Mouse (Mus musculus) hindbrain, embryonic 12.5 days (tissue): Measurements from ENCODE around the gene Rfc5. TPM values are rescaled to one million over a fixed set of nuclear protein-coding genes. Genes with fewer than 3 reads are reported as not detected.
"Not testable (repeated sequence)": the region's sequence is repeated elsewhere in the genome, so short reads cannot be mapped to it uniquely, and the experiment has no call there.

ENCODE experiments used
- ATAC-seq: fragments of 200-750 bp; cut with Nextera tagmentation; 2 replicates; pipeline ENCODE4 v1.8.0; 2017; ENCODE audit warnings: moderate TSS enrichment; ENCODE audit not compliant: low FRiP score
- H3K27ac ChIP-seq: fragments of 300-500 bp; sonication (generic); 2 replicates; pipeline ENCODE4 v1.5.1; 2016; ENCODE audit warnings: mild to moderate bottlenecking
- H3K27me3 ChIP-seq: fragments of 300-500 bp; sonication (generic); 2 replicates; pipeline ENCODE4 v1.6.1; 2016; ENCODE audit warnings: mild to moderate bottlenecking
- H3K36me3 ChIP-seq: fragments of 300-500 bp; sonication (generic); 2 replicates; pipeline ENCODE4 v1.6.1; 2016; ENCODE audit warnings: mild to moderate bottlenecking
- H3K4me1 ChIP-seq: fragments of 300-500 bp; sonication (generic); 2 replicates; pipeline ENCODE4 v1.6.1; 2016
- H3K4me2 ChIP-seq: fragments of 300-500 bp; sonication (generic); replicated peaks from 2 replicates; pipeline ENCODE4 v1.6.1; 2016; ENCODE audit warnings: mild to moderate bottlenecking
- H3K4me3 ChIP-seq: fragments of 300-500 bp; sonication (generic); 2 replicates; pipeline ENCODE4 v1.5.1; 2016; ENCODE audit warnings: mild to moderate bottlenecking
- H3K9ac ChIP-seq: fragments of 300-500 bp; sonication (generic); 2 replicates; pipeline ENCODE4 v1.6.1; 2016; ENCODE audit warnings: mild to moderate bottlenecking, moderate library complexity
- H3K9me3 ChIP-seq: fragments of 300-500 bp; sonication (generic); replicated peaks from 2 replicates; pipeline ENCODE4 v1.6.1; 2016; ENCODE audit warnings: mild to moderate bottlenecking
- WGBS: fragments of 180-500 bp; shearing (Covaris S2); methylation state at CpG from one replicate; pipeline ENCODE4 v1.1.7; 2016; 5-methylcytosine and 5-hydroxymethylcytosine counted together
- polyA plus RNA-seq: library from polyadenylated mRNA; unstranded; fragments of >200 nt; fragmentation: Nextera tagmentation; extraction: Ambion mirVana; gene quantifications from 2 replicates; pipeline ENCODE4 v1.2.1, GENCODE M21; 2016

Gene Rfc5
- polyA plus RNA-seq, 1 experiment from 2014 or later = 55.3 TPM

GRCm38 (mm10) chr5:117357478-117358247 lies 31.2 kb downstream of the Rfc5 start:
- Histone ChIP-seq H3K9me3 (no peaks in the 10 kb centered on the region), H3K4me1 (peaks cover 41% of the 10 kb centered on the region)
- WGBS = under 1% methylated on average over 38 of the region's 49 CpGs

GRCm38 (mm10) chr5:117357129-117357477 lies 31.7 kb downstream of the Rfc5 start, which contains the start of gene Wsb2:
TSS of gene Wsb2 (plus strand) at chr5:117357304.
- H3K4me3 ChIP-seq = peak within 1 kb of the TSS; percentile 91
- WGBS = 0% methylated on average over 4 of the region's 54 CpGs
- peak within 1 kb of the TSS; percentile 96 for H3K9ac ChIP-seq
- H3K36me3 ChIP-seq = no peaks in the 10 kb centered on the region
- ATAC-seq = peak; percentile 79
- H3K9me3 ChIP-seq = no peaks in the 10 kb centered on the region
- H3K27ac ChIP-seq = peak within 1 kb of the TSS; percentile 94
- H3K4me2 ChIP-seq = peak within 1 kb of the TSS; percentile 89
- H3K27me3 ChIP-seq = no peaks in the 10 kb centered on the region
- peaks cover 41% of the 10 kb centered on the region for H3K4me1 ChIP-seq

More at GRCm38 (mm10) chr5:117357478-117358247, 31.2 kb downstream of the Rfc5 start:
- Histone ChIP-seq H3K9ac (peak overlapping the region; percentile 96), H3K27ac (peak overlapping the region; percentile 94), H3K4me3 (peak overlapping the region; percentile 91), H3K4me2 (peak overlapping the region; percentile 89), H3K27me3 (no peaks in the 10 kb centered on the region), H3K36me3 (no peaks in the 10 kb centered on the region)
- ATAC-seq = peak; percentile 65

- Histone ChIP-seq H3K4me1 (peaks cover 41% of the 10 kb centered on the region), H3K4me2 (peak overlapping the region; percentile 89), H3K27ac (peak overlapping the region; percentile 94), H3K9me3 (no peaks in the 10 kb centered on the region), H3K27me3 (no peaks in the 10 kb centered on the region), H3K4me3 (peak overlapping the region; percentile 91), H3K9ac (peak overlapping the region; percentile 96), H3K36me3 (no peaks in the 10 kb centered on the region)
- ATAC-seq = peak; percentile 74
- 1% methylated on average over 22 of the region's 24 CpGs for WGBS
Measured at GRCm38 (mm10) chr5:117356365-117357128, 32.3 kb downstream of the Rfc5 start.

GRCm38 (mm10) chr5:117355648-117356303 lies 33.1 kb downstream of the Rfc5 start:
- 53% methylated on average over 14 of the region's 14 CpGs for WGBS
- Histone ChIP-seq H3K36me3 (no peaks in the 10 kb centered on the region), H3K4me1 (peaks cover 35% of the 10 kb centered on the region), H3K4me2 (peak overlapping the region; percentile 89), H3K9me3 (no peaks in the 10 kb centered on the region), H3K9ac (no peak overlapping the region), H3K4me3 (no peak overlapping the region), H3K27ac (peak overlapping the region; percentile 94; the same call in 1 of the 2 replicates), H3K27me3 (no peaks in the 10 kb centered on the region)
- ATAC-seq = no peak

DNA sequence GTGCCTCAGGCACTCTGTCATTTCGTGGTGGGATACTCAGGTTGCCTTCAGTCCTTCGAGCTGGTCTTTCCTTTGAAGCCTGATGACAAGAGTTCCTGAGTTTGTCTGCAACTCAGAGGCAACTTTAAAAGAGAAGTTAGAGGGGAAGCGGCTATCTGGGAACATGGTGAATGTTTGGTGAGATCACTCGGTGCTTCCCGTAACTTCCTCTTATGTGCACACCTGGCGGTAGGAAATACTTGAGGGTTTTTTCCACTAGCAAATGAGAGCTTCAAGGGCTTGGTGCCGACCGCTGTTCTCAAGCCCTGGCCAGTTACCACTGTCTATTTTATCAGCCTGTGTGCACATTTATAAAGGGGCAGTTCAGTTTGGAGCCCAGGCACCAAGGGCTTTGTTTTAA lies 34.7 kb downstream of the Rfc5 start:
- Histone ChIP-seq H3K4me3 (no peak overlapping the region), H3K9ac (no peak overlapping the region), H3K4me1 (peaks cover 18% of the 10 kb centered on the region), H3K27ac (no peak overlapping the region), H3K4me2 (no peak overlapping the region), H3K36me3 (no peaks in the 10 kb centered on the region), H3K27me3 (no peaks in the 10 kb centered on the region), H3K9me3 (no peaks in the 10 kb centered on the region)
- 84% methylated on average over 8 of the region's 8 CpGs for WGBS
- ATAC-seq = no peak

DNA sequence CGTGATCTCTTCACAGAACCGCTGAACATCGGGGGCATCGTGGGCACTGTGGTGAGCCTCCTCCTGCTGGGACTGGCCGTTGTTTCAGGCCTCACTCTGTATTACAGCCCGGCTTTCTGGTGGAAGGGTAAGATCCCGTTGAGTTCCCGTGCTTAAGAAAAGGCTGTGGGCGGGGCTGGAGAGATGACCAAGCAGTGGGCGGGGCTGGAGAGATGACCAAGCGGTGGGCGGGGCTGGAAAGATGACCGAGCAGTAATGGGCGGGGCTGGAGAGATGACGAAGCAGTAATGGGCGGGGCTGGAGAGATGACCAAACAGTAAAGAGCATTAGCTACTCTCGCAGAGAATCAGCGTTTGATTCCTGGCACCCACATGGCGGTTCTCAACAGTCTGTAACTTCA lies 40.6 kb downstream of the Rfc5 start:
- ATAC-seq = peak; percentile 56; the same call in 1 of the 2 replicates

DNA sequence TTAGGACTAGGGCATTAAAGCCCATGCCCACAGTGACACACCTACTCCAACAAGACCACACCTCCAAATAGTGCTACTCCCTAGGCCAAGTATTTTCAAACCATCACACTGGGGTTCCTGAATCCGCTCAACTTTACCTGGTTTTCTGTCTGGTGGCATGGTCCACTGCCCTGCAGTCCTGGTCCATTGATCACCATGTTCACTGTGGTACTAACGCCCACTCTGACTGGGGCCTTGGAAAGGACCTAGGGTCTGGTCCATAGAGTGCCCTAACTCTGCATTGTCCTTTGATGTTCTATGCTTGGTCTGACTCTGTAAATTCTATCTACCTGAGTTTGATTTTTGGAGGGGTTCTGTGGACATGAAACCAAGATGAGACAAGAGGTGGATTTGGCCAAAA lies 41.0 kb downstream of the Rfc5 start:
- Histone ChIP-seq H3K9me3 (no peaks in the 10 kb centered on the region), H3K36me3 (no peaks in the 10 kb centered on the region), H3K4me3 (no peak overlapping the region; the same call in 1 of the 2 replicates), H3K9ac (no peak overlapping the region), H3K27me3 (no peaks in the 10 kb centered on the region), H3K27ac (no peak overlapping the region), H3K4me2 (peak overlapping the region; percentile 32; the same call in 1 of the 2 replicates), H3K4me1 (0 out of 2 replicates have a peak, but pooled peaks cover 2% of the 10 kb centered on the region)
- 98% methylated on average over 2 of the region's 2 CpGs for WGBS
- ATAC-seq = no peak

More for the DNA sequence above, 40.6 kb downstream of the Rfc5 start:
- WGBS = 23% methylated on average over 19 of the region's 19 CpGs
- Histone ChIP-seq H3K4me1 (0 out of 2 replicates have a peak, but pooled peaks cover 2% of the 10 kb centered on the region), H3K4me2 (peak overlapping the region; percentile 32), H3K4me3 (no peak overlapping the region; the same call in 1 of the 2 replicates), H3K27me3 (no peaks in the 10 kb centered on the region), H3K27ac (no peak overlapping the region), H3K9ac (no peak overlapping the region), H3K36me3 (no peaks in the 10 kb centered on the region), H3K9me3 (no peaks in the 10 kb centered on the region)

GRCm38 (mm10) chr5:117347011-117347410 lies 41.8 kb downstream of the Rfc5 start:
- Histone ChIP-seq H3K27ac (no peak overlapping the region), H3K27me3 (no peaks in the 10 kb centered on the region), H3K9me3 (no peaks in the 10 kb centered on the region), H3K4me3 (no peak overlapping the region), H3K9ac (no peak overlapping the region), H3K36me3 (no peaks in the 10 kb centered on the region), H3K4me2 (no peak overlapping the region), H3K4me1 (0 out of 2 replicates have a peak, but pooled peaks cover 2% of the 10 kb centered on the region)
- 88% methylated on average over 5 of the region's 5 CpGs for WGBS
- ATAC-seq = no peak

DNA sequence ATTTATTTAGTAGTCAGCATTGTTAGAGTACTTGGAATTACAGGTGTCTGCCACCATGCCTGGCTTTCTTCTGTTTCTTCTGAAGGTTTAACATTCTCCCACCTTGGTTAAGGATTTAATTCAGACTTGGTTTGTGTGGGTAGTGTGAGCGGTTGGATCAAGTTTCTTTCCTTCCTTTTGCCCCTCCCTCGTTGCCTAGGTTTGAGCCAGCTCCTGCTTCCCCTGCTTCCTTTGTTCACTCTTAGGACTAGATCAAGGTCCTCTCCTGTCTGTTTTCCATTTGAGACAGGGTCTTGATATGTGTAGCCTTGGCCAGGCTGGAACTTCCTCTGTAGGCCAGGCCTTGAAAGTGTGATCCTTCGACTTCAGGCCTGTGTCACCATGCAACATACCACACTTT lies 42.6 kb downstream of the Rfc5 start:
- Histone ChIP-seq H3K9me3 (no peaks in the 10 kb centered on the region), H3K4me1 (0 out of 2 replicates have a peak, but pooled peaks cover 2% of the 10 kb centered on the region), H3K4me2 (no peak overlapping the region), H3K27ac (no peak overlapping the region), H3K27me3 (no peaks in the 10 kb centered on the region), H3K9ac (no peak overlapping the region), H3K4me3 (no peak overlapping the region), H3K36me3 (no peaks in the 10 kb centered on the region)
- no peak for ATAC-seq
- 53% methylated on average over 3 of the region's 3 CpGs for WGBS

- H3K9me3 ChIP-seq = no peaks in the 10 kb centered on the region
- no peak overlapping the region for H3K4me3 ChIP-seq
- H3K36me3 ChIP-seq = no peaks in the 10 kb centered on the region
- H3K27me3 ChIP-seq = no peaks in the 10 kb centered on the region
- H3K27ac ChIP-seq = no peak overlapping the region
- H3K4me2 ChIP-seq = no peak overlapping the region
- WGBS = 75% methylated on average over 5 of the region's 5 CpGs
- ATAC-seq = no peak
- no peak overlapping the region for H3K9ac ChIP-seq
- 0 out of 2 replicates have a peak, but pooled peaks cover 2% of the 10 kb centered on the region for H3K4me1 ChIP-seq
Measured at GRCm38 (mm10) chr5:117345432-117345976, 43.3 kb downstream of the Rfc5 start.

- not testable (repeated sequence) for H3K27ac ChIP-seq, H3K9me3 ChIP-seq, H3K36me3 ChIP-seq, H3K4me2 ChIP-seq, ATAC-seq, H3K4me3 ChIP-seq, H3K4me1 ChIP-seq, H3K27me3 ChIP-seq, H3K9ac ChIP-seq
- 93% methylated on average over 5 of the region's 5 CpGs for WGBS
Measured at GRCm38 (mm10) chr5:117344496-117344895, 44.4 kb downstream of the Rfc5 start.

GRCm38 (mm10) chr5:117341896-117342295 lies 47.0 kb downstream of the Rfc5 start:
- Histone ChIP-seq H3K36me3 (0 out of 2 replicates have a peak, but pooled peaks cover under 1% of the 10 kb centered on the region), H3K27me3 (no peaks in the 10 kb centered on the region), H3K27ac (no peak overlapping the region), H3K4me3 (no peak overlapping the region), H3K4me2 (no peak overlapping the region), H3K4me1 (no peaks in the 10 kb centered on the region), H3K9me3 (no peaks in the 10 kb centered on the region), H3K9ac (no peak overlapping the region)
- ATAC-seq = no peak
- WGBS = 87% methylated on average over 6 of the region's 6 CpGs
